Mouse (Mus musculus) neural tube, embryonic 14.5 days (tissue): ENCODE data around the gene Ehf. TPM values are rescaled to one million over a fixed set of nuclear protein-coding genes. Genes with fewer than 3 reads are reported as not detected.

Source experiments
- ATAC-seq: fragments of 200-750 bp; cut with Nextera tagmentation; 2 replicates; pipeline ENCODE4 v1.8.0; 2017; ENCODE audit warnings: low read depth, mild to moderate bottlenecking, moderate TSS enrichment, moderate library complexity
- H3K27ac ChIP-seq: fragments of 300-500 bp; sonication (generic); 2 replicates; pipeline ENCODE4 v1.5.1; 2014; ENCODE audit warnings: low read depth, mild to moderate bottlenecking, control low read depth, low read length, moderate library complexity, mixed read lengths
- H3K27me3 ChIP-seq: fragments of 300-500 bp; sonication (generic); 2 replicates; pipeline ENCODE4 v1.6.1; 2014; ENCODE audit warnings: low read length; ENCODE audit not compliant: control insufficient read depth, insufficient read depth
- H3K36me3 ChIP-seq: fragments of 300-500 bp; sonication (generic); 2 replicates; pipeline ENCODE4 v1.6.1; 2014; ENCODE audit warnings: low read length, mixed read lengths; ENCODE audit not compliant: control insufficient read depth, insufficient read depth
- H3K4me1 ChIP-seq: fragments of 300-500 bp; sonication (generic); 2 replicates; pipeline ENCODE4 v1.6.1; 2014; ENCODE audit warnings: low read length; ENCODE audit not compliant: control insufficient read depth, insufficient read depth
- H3K4me2 ChIP-seq: fragments of 300-500 bp; sonication (generic); 2 replicates; pipeline ENCODE4 v1.6.1; 2014; ENCODE audit warnings: mild to moderate bottlenecking, low read depth, low read length, control low read depth
- H3K4me3 ChIP-seq: fragments of 300-500 bp; sonication (generic); 2 replicates; pipeline ENCODE4 v1.5.1; 2014; ENCODE audit warnings: low read depth, low read length, control low read depth, mixed read lengths
- H3K9ac ChIP-seq: fragments of 300-500 bp; sonication (generic); replicated peaks from 2 replicates; pipeline ENCODE4 v1.6.1; 2014; ENCODE audit warnings: low read depth, mild to moderate bottlenecking, control low read depth, low read length, mixed read lengths
- H3K9me3 ChIP-seq: fragments of 300-500 bp; sonication (generic); 2 replicates; pipeline ENCODE4 v1.6.1; 2016; ENCODE audit warnings: low read length; ENCODE audit not compliant: control insufficient read depth
- WGBS: fragments of 180-500 bp; shearing (Covaris S2); extraction: QIAGEN DNeasy Blood & Tissue Kit; methylation state at CpG from one replicate; pipeline ENCODE4 v1.1.7; 2014; 5-methylcytosine and 5-hydroxymethylcytosine counted together
- polyA plus RNA-seq: library from polyadenylated mRNA; unstranded; fragments of >200 nt; fragmentation: Nextera tagmentation; extraction: Ambion mirVana; gene quantifications from 2 replicates; pipeline ENCODE4 v1.2.1, GENCODE M21; 2014

Gene Ehf
- polyA plus RNA-seq, 1 experiment from 2014 or later: not detected

- Histone ChIP-seq H3K27ac (no peak overlapping the region), H3K4me2 (no peak overlapping the region), H3K4me1 (no peaks in the 10 kb centered on the region), H3K9me3 (no peaks in the 10 kb centered on the region), H3K27me3 (no peaks in the 10 kb centered on the region), H3K9ac (no peak overlapping the region), H3K4me3 (no peak overlapping the region), H3K36me3 (no peaks in the 10 kb centered on the region)
- ATAC-seq: no peak
- WGBS: 43% methylated on average over 5 of the region's 5 CpGs
These were observed 7.6 kb upstream of the Ehf start for GRCm38 (mm10) chr2:103310663-103311062.

GRCm38 (mm10) chr2:103306686-103307085, 3.6 kb upstream of the Ehf start:
- Histone ChIP-seq H3K4me3 (no peak overlapping the region), H3K27me3 (no peaks in the 10 kb centered on the region), H3K4me2 (no peak overlapping the region), H3K9me3 (no peaks in the 10 kb centered on the region), H3K9ac (no peak overlapping the region), H3K36me3 (no peaks in the 10 kb centered on the region), H3K27ac (no peak overlapping the region), H3K4me1 (no peaks in the 10 kb centered on the region)
- WGBS: 64% methylated on average over 6 of the region's 6 CpGs
- no peak for ATAC-seq

GRCm38 (mm10) chr2:103302669-103303068, 409 bp downstream of the Ehf start:
- Histone ChIP-seq H3K9ac (no peak overlapping the region), H3K27ac (no peak overlapping the region), H3K4me3 (no peak overlapping the region), H3K4me1 (no peaks in the 10 kb centered on the region), H3K4me2 (no peak overlapping the region), H3K36me3 (no peaks in the 10 kb centered on the region), H3K27me3 (no peaks in the 10 kb centered on the region), H3K9me3 (no peaks in the 10 kb centered on the region)
- ATAC-seq: no peak
- 79% methylated on average over 6 of the region's 6 CpGs for WGBS

GRCm38 (mm10) chr2:103298711-103299463, 4.2 kb downstream of the Ehf start:
- Histone ChIP-seq H3K4me2 (no peak overlapping the region), H3K4me1 (no peaks in the 10 kb centered on the region), H3K9me3 (no peaks in the 10 kb centered on the region), H3K9ac (no peak overlapping the region), H3K27me3 (no peaks in the 10 kb centered on the region), H3K27ac (no peak overlapping the region), H3K36me3 (no peaks in the 10 kb centered on the region), H3K4me3 (no peak overlapping the region)
- no peak for ATAC-seq
- 85% methylated on average over 13 of the region's 13 CpGs for WGBS

GRCm38 (mm10) chr2:103294526-103294925, 8.6 kb downstream of the Ehf start:
- no peak overlapping the region for H3K9ac ChIP-seq
- no peaks in the 10 kb centered on the region for H3K4me1 ChIP-seq
- no peaks in the 10 kb centered on the region for H3K36me3 ChIP-seq
- H3K27ac ChIP-seq: no peak overlapping the region
- no peak overlapping the region for H3K4me2 ChIP-seq
- ATAC-seq: no peak
- WGBS: 10% methylated on average over 3 of the region's 3 CpGs
- no peaks in the 10 kb centered on the region for H3K27me3 ChIP-seq
- H3K9me3 ChIP-seq: no peaks in the 10 kb centered on the region
- no peak overlapping the region for H3K4me3 ChIP-seq

- ATAC-seq: no peak
- Histone ChIP-seq H3K9ac (no peak overlapping the region), H3K27ac (no peak overlapping the region), H3K4me3 (no peak overlapping the region), H3K9me3 (no peaks in the 10 kb centered on the region), H3K4me1 (no peaks in the 10 kb centered on the region), H3K36me3 (no peaks in the 10 kb centered on the region), H3K27me3 (no peaks in the 10 kb centered on the region), H3K4me2 (no peak overlapping the region)
- 76% methylated on average over 5 of the region's 5 CpGs for WGBS
These were observed 9.3 kb downstream of the Ehf start for GRCm38 (mm10) chr2:103293751-103294150.

- no peak overlapping the region for H3K9ac ChIP-seq
- no peaks in the 10 kb centered on the region for H3K36me3 ChIP-seq
- 24% methylated on average over 3 of the region's 3 CpGs for WGBS
- no peak for ATAC-seq
- no peaks in the 10 kb centered on the region for H3K9me3 ChIP-seq
- no peak overlapping the region for H3K4me2 ChIP-seq
- no peaks in the 10 kb centered on the region for H3K27me3 ChIP-seq
- H3K4me1 ChIP-seq: no peaks in the 10 kb centered on the region
- H3K27ac ChIP-seq: no peak overlapping the region
- H3K4me3 ChIP-seq: no peak overlapping the region
These were observed 9.9 kb downstream of the Ehf start for GRCm38 (mm10) chr2:103293214-103293613.

DNA sequence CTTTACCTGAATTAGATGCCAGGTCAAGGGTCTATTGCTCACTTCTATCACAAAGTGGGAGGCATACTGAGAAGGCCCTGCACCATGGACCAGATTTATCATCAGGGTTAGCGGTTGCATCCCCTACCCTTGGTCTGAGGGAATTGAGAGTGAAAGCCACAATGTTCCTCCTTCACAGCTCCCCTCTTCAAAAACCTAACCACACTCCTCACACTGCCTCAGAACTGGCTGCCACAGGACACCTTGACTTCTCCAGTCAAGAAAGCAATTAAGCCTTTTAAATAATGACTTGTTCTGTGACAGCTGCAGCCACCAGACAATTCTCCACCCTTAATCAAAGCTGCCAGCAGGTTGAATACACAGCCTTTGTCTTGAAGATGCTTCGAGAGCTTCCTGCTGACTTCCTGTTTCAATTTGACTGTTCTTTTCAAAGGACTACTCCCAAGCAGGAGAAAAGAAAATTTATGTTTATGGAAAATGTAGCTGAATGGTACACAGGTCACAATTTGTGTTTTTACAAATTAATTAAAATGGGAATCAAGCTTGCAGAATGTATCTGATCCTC, 12.3 kb downstream of the Ehf start:
- no peak overlapping the region for H3K4me2 ChIP-seq
- no peaks in the 10 kb centered on the region for H3K4me1 ChIP-seq
- no peak overlapping the region for H3K27ac ChIP-seq
- ATAC-seq: no peak
- 22% methylated on average over 2 of the region's 2 CpGs for WGBS
- H3K9me3 ChIP-seq: no peaks in the 10 kb centered on the region
- no peaks in the 10 kb centered on the region for H3K36me3 ChIP-seq
- H3K9ac ChIP-seq: no peak overlapping the region
- no peak overlapping the region for H3K4me3 ChIP-seq
- no peaks in the 10 kb centered on the region for H3K27me3 ChIP-seq

DNA sequence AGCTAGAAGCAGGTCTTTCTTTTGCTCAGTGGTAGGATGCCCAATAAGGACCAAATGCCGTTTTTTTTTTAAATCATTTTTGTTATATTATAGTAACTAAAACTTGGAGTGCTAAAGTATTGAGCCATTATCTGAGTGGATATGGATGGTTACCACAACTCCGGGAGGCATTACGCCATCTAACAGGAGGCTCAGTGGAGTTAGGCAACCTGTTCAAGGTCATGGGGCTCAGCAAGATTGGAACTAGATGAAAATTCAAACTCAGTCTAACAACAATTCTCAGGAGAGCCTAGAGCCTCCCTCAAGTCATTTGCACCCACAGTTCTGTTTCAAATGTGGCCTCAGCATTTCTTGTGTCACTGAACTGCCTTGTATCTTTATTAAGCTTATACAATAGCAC, 12.9 kb downstream of the Ehf start:
- Histone ChIP-seq H3K27ac (no peak overlapping the region), H3K36me3 (no peaks in the 10 kb centered on the region), H3K4me2 (no peak overlapping the region), H3K9me3 (no peaks in the 10 kb centered on the region), H3K4me1 (no peaks in the 10 kb centered on the region), H3K9ac (no peak overlapping the region), H3K4me3 (no peak overlapping the region), H3K27me3 (no peaks in the 10 kb centered on the region)
- ATAC-seq: no peak
- 95% methylated on average over 3 of the region's 3 CpGs for WGBS
